Comparison of ENCODE assay signal across 19 mouse cellular contexts in the genomic region with DNA sequence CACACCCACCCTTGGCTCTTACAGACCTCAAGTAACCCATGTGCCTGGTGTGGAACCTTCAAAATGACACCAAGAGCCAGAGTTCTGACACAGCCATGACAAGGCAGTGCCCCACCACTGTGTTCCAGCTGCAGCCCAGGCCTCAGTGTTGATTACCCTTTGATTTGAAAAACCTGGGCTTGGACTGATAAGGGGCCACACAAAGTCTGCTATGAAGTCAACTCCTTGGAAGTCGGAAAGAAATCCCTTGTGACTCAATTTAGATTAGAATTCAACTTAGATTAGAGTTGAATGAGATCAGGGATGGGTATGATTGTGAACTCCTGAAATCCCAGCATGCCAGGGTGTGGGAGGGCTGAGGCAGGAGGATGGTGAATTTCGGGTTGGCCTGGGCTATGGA.
DNase-seq lines count a peak whose midpoint lies in the region; ATAC-seq and TF ChIP-seq lines count a peak whose summit lies in the region.
"Had no signal": no experiment of that assay in that cellular context is flagged by ENCODE, and none has a peak within 500 bp of the region (broad histone marks: within the 10 kb centered on the region; RNA-seq: fewer than 3 reads in every experiment).

No protein-coding gene starts in this region.

- TF ChIP-seq CTCF in gastrocnemius, adult 2 months (IDR thresholded peaks at IDR 0.05) = no peak
- TF ChIP-seq CTCF in small intestine, adult 2 months (IDR thresholded peaks at IDR 0.05; ENCODE audit: extremely low read depth, insufficient read length, insufficient replicate concordance, low read depth, low read length) = no peak

- no peak overlapping the region for H3K4me3 ChIP-seq in gastrocnemius, adult 2 months
- no peak overlapping the region for H3K4me3 ChIP-seq in heart, embryonic 15.5 days
- no peak overlapping the region for H3K4me3 ChIP-seq in liver, embryonic 12.5 days
- H3K4me3 ChIP-seq in small intestine, adult 2 months (ENCODE audit: low read depth, low read length) = no peak overlapping the region
- H3K4me3 ChIP-seq: forebrain, embryonic 13.5 days; liver, embryonic 15.5 days; midbrain, embryonic 10.5 days; neural tube, embryonic 15.5 days had no signal

- DNase-seq in gastrocnemius, adult 2 months = no peak
- DNase-seq in gastrocnemius, postnatal 25 days = no peak
- DNase-seq in heart, adult 18-20 months = no peak
- no peak for DNase-seq in urinary bladder, postnatal 14 days (ENCODE audit: low spot score)
- no peak for DNase-seq in cerebellum, adult 18-20 months
- DNase-seq: adrenal gland, postnatal 10 days; cerebellum, adult 8-10 months; kidney, adult 2 months; lung, postnatal 4 days; thymus, postnatal 25 days had no signal

- no peaks in the 10 kb centered on the region for H3K27me3 ChIP-seq in heart, embryonic 15.5 days
- H3K27me3 ChIP-seq in liver, embryonic 12.5 days (replicated peaks) = no peaks in the 10 kb centered on the region
- H3K27me3 ChIP-seq in small intestine, adult 2 months (ENCODE audit: control insufficient read depth, insufficient read depth, low read length) = no peaks in the 10 kb centered on the region
- H3K27me3 ChIP-seq: forebrain, embryonic 13.5 days; liver, embryonic 15.5 days; neural tube, embryonic 15.5 days had no signal

- TF ChIP-seq POLR2A in small intestine, adult 2 months (IDR thresholded peaks at IDR 0.05; ENCODE audit: low read depth, low read length) = no peak

- H3K4me2 ChIP-seq in heart, embryonic 15.5 days = no peak overlapping the region
- H3K4me2 ChIP-seq in liver, embryonic 12.5 days = no peak overlapping the region
- H3K4me2 ChIP-seq: forebrain, embryonic 13.5 days; liver, embryonic 15.5 days; neural tube, embryonic 15.5 days had no signal

- no peaks in the 10 kb centered on the region for H3K36me3 ChIP-seq in heart, embryonic 15.5 days
- no peaks in the 10 kb centered on the region for H3K36me3 ChIP-seq in liver, embryonic 12.5 days
- H3K36me3 ChIP-seq in small intestine, adult 2 months (ENCODE audit: control insufficient read depth, insufficient read depth, low read length) = peaks cover 18% of the 10 kb centered on the region
- H3K36me3 ChIP-seq: liver, embryonic 15.5 days; midbrain, embryonic 10.5 days; neural tube, embryonic 15.5 days had no signal

- H3K9ac ChIP-seq in heart, embryonic 15.5 days = no peak overlapping the region
- no peak overlapping the region for H3K9ac ChIP-seq in liver, embryonic 12.5 days
- H3K9ac ChIP-seq: forebrain, embryonic 13.5 days; liver, embryonic 15.5 days; neural tube, embryonic 15.5 days had no signal

- intact Hi-C loops in gastrocnemius, adult 2 months (cut with DNase I) = no loop called here

- peaks cover 92% of the 10 kb centered on the region for H3K4me1 ChIP-seq in heart, embryonic 15.5 days (replicated peaks)
- peaks cover 48% of the 10 kb centered on the region for H3K4me1 ChIP-seq in liver, embryonic 12.5 days
- peaks cover 71% of the 10 kb centered on the region for H3K4me1 ChIP-seq in small intestine, adult 2 months (ENCODE audit: control insufficient read depth, insufficient read depth, insufficient read length, low read length)

- ATAC-seq in heart, embryonic 15.5 days (replicated peaks; ENCODE audit: insufficient number of reproducible peaks, insufficient read depth, low FRiP score, low read depth) = no peak
- peak; percentile 42; the same call in 1 of the 2 replicates for ATAC-seq in liver, embryonic 12.5 days
- ATAC-seq: forebrain, embryonic 13.5 days; hindbrain, postnatal 0 days had no signal

- H3K9me3 ChIP-seq in heart, embryonic 15.5 days (replicated peaks) = no peaks in the 10 kb centered on the region
- no peaks in the 10 kb centered on the region for H3K9me3 ChIP-seq in liver, embryonic 12.5 days (replicated peaks)
- H3K9me3 ChIP-seq: forebrain, embryonic 13.5 days; liver, embryonic 15.5 days; midbrain, embryonic 10.5 days; neural tube, embryonic 15.5 days had no signal

- 50% methylated on average over 2 of the region's 2 CpGs for WGBS in heart, embryonic 15.5 days
- WGBS in liver, embryonic 12.5 days (ENCODE audit: insufficient replicate concordance) = 26% methylated on average over 2 of the region's 2 CpGs
- 39% methylated on average over 2 of the region's 2 CpGs for WGBS in small intestine, adult 2 months

- peak overlapping the region; percentile 95 for H3K27ac ChIP-seq in gastrocnemius, adult 2 months
- H3K27ac ChIP-seq in heart, embryonic 15.5 days = peak overlapping the region; percentile 81
- H3K27ac ChIP-seq in liver, embryonic 12.5 days = no peak overlapping the region
- peak overlapping the region; percentile 55; the same call in 1 of the 2 replicates for H3K27ac ChIP-seq in small intestine, adult 2 months (ENCODE audit: insufficient read depth, low read depth, low read length)
- H3K27ac ChIP-seq: forebrain, embryonic 13.5 days; hindbrain, postnatal 0 days; kidney, postnatal 0 days; liver, embryonic 15.5 days; midbrain, embryonic 10.5 days; neural tube, embryonic 15.5 days had no signal
